Mouse (Mus musculus): Measurements from ENCODE around the gene Plcg1.

DNA sequence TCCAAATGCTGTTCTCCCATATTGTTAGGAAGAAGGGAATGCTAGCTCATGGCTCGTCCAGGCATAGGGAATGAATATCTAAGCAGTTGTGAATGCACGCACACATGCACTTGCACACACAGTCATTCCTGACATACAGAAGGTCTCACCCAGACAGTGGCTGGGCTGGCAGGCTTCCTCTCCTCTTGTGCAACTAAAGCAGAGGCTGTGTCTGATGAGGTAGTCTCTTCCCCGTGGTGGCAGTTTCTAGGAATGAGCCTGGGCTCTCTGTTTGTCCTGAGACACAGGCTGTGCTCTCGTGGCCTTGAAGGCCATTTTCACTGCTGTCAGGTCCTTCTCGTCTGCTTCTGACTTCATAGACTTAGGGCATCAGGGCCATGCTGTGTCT is 13.7 kb downstream of the Plcg1 start:
- TF ChIP-seq CTCF (IDR thresholded peaks at IDR 0.05; ENCODE audit: low read depth): no peak
- TF ChIP-seq EP300 (IDR thresholded peaks at IDR 0.05; ENCODE audit: low read depth): no peak

Data from heart, postnatal 0 days (tissue).